Comparison of ENCODE assay signal across 20 mouse cellular contexts in genomic region chr7:75649966-75650365, GRCm38 (mm10).
DNase-seq lines count a peak whose midpoint lies in the region; ATAC-seq and TF ChIP-seq lines count a peak whose summit lies in the region.
"Had no signal": no experiment of that assay in that cellular context is flagged by ENCODE, and none has a peak within 500 bp of the region (broad histone marks: within the 10 kb centered on the region; RNA-seq: fewer than 3 reads in every experiment).

No protein-coding gene starts in this region.

- peak; percentile 16 for DNase-seq in embryo, embryonic 10 days (ENCODE audit: low spot score)
- DNase-seq in embryo, embryonic 10.5 days (ENCODE audit: low spot score) = no peak
- DNase-seq in NIH3T3 (ENCODE audit: low read depth) = peak; percentile 71
- DNase-seq in heart, postnatal 14 days = no peak
- no peak for DNase-seq in urinary bladder, postnatal 25 days (ENCODE audit: low spot score)
- no peak for DNase-seq in lung, adult 18-20 months
- DNase-seq: adrenal gland, postnatal 10 days; cerebellum, adult 9-10 months; heart, postnatal 36 days; kidney, postnatal 14 days; lung, adult 2 months; retina, postnatal 1 day; thymus, postnatal 25 days had no signal

- peak overlapping the region; percentile 89 for H3K27ac ChIP-seq in embryonic fibroblast, embryonic 13.5 days (ENCODE audit: insufficient read depth, low read length)
- H3K27ac ChIP-seq: forebrain, embryonic 15.5 days; hindbrain, postnatal 0 days; limb, embryonic 15.5 days; neural tube, embryonic 15.5 days had no signal

- H3K4me3 ChIP-seq in embryonic fibroblast, embryonic 13.5 days (ENCODE audit: insufficient read depth, low read length) = no peak overlapping the region
- H3K4me3 ChIP-seq: forebrain, embryonic 15.5 days; limb, embryonic 15.5 days; megakaryocyte, embryonic 14.5 days; neural tube, embryonic 15.5 days had no signal

- no peak for TF ChIP-seq POLR2A in embryonic fibroblast, embryonic 13.5 days (IDR thresholded peaks at IDR 0.05; ENCODE audit: low read depth, low read length)

- no peak for TF ChIP-seq CTCF in embryonic fibroblast, embryonic 13.5 days (IDR thresholded peaks at IDR 0.05; ENCODE audit: borderline replicate concordance, insufficient read depth, low read length)

- H3K4me1 ChIP-seq in embryonic fibroblast, embryonic 13.5 days (ENCODE audit: control insufficient read depth, insufficient read depth, low read length) = peaks cover 26% of the 10 kb centered on the region
- H3K4me1 ChIP-seq: forebrain, embryonic 15.5 days; limb, embryonic 15.5 days; neural tube, embryonic 15.5 days had no signal

- intact Hi-C loops in heart, postnatal 14 days (cut with DNase I) = no loop called here

- 0 out of 2 replicates have a peak, but pooled peaks have one; percentile 41 for ATAC-seq in monocyte, adult 5-6 weeks (replicated peaks; ENCODE audit: insufficient number of reproducible peaks, low FRiP score, low TSS enrichment, poor library complexity, severe bottlenecking)
- ATAC-seq: forebrain, embryonic 15.5 days; hindbrain, postnatal 0 days had no signal

Comparison
In these comparisons a context has a peak if more than half of its experiments do, and no peak if none do; other contexts are left out.
1. DNase-seq: peak in embryo, embryonic 10 days (single experiment) and NIH3T3 (single experiment); none in embryo, embryonic 10.5 days (single experiment), heart, postnatal 14 days (0 of 2), urinary bladder, postnatal 25 days (single experiment) and lung, adult 18-20 months (0 of 2).